9 mouse cellular contexts compared by ENCODE assay signal in genomic region chr8:122460524-122461472, GRCm38 (mm10). TPM values are rescaled to one million over a fixed set of nuclear protein-coding genes. Genes with fewer than 3 reads are reported as not detected.
DNase-seq lines count a peak whose midpoint lies in the region; ATAC-seq and TF ChIP-seq lines count a peak whose summit lies in the region.
"Had no signal": no experiment of that assay in that cellular context is flagged by ENCODE, and none has a peak within 500 bp of the region (broad histone marks: within the 10 kb centered on the region; RNA-seq: fewer than 3 reads in every experiment).

Snai3 (minus strand) TSS chr8:122460733.

- 6% methylated on average over 56 of the region's 56 CpGs for WGBS in bone marrow, adult 2 months
- WGBS in forebrain, embryonic 11.5 days = 3% methylated on average over 53 of the region's 56 CpGs
- WGBS in hindbrain, embryonic 13.5 days = 3% methylated on average over 56 of the region's 56 CpGs
- WGBS in midbrain, postnatal 0 days = 4% methylated on average over 56 of the region's 56 CpGs

- H3K4me2 ChIP-seq in CH12.LX (ENCODE audit: insufficient read depth, low read depth, poor library complexity, severe bottlenecking) = peak within 1 kb of the TSS; percentile 89
- H3K4me2 ChIP-seq in forebrain, embryonic 11.5 days (ENCODE audit: low read depth, low read length, severe bottlenecking) = peak within 1 kb of the TSS; percentile 50
- peak within 1 kb of the TSS; percentile 70 for H3K4me2 ChIP-seq in hindbrain, embryonic 13.5 days
- H3K4me2 ChIP-seq in midbrain, postnatal 0 days (ENCODE audit: low read depth, low read length, poor library complexity, severe bottlenecking) = peak within 1 kb of the TSS; percentile 87

- peak; percentile 32; the same call in 1 of the 2 replicates for TF ChIP-seq POLR2A in CH12.LX (IDR thresholded peaks at IDR 0.05; ENCODE audit: low read depth, low read length)
- peak; percentile 6; the same call in 1 of the 2 replicates for TF ChIP-seq POLR2A in bone marrow, adult 2 months (IDR thresholded peaks at IDR 0.05; ENCODE audit: borderline replicate concordance, control insufficient read depth, low read depth, low read length)

- TF ChIP-seq CTCF in CH12.LX (conservative IDR thresholded peaks at IDR 0.05 in 1 of 2, IDR thresholded peaks at IDR 0.05 in 1 of 2; ENCODE audit: low read depth in 2 of 2, low read length in 2 of 2) = no peak
- no peak for TF ChIP-seq CTCF in bone marrow, adult 2 months (IDR thresholded peaks at IDR 0.05; ENCODE audit: control insufficient read depth, insufficient read depth, low read length)
- no peak for TF ChIP-seq CTCF in midbrain, postnatal 0 days (IDR thresholded peaks at IDR 0.05)

- peak within 1 kb of the TSS; percentile 13 to 40 (median 28) for H3K4me3 ChIP-seq in CH12.LX (replicated peaks in 1 of 3; ENCODE audit: low read depth in 2 of 3, low read length in 2 of 3, poor library complexity in 1 of 3)
- H3K4me3 ChIP-seq in bone marrow, adult 2 months (replicated peaks; ENCODE audit: control insufficient read depth, low read depth, low read length) = peak within 1 kb of the TSS; percentile 11
- peak within 1 kb of the TSS; percentile 24 for H3K4me3 ChIP-seq in forebrain, embryonic 11.5 days (ENCODE audit: low read depth, low read length)
- peak within 1 kb of the TSS; percentile 38 for H3K4me3 ChIP-seq in hindbrain, embryonic 13.5 days
- peak within 1 kb of the TSS; percentile 40 for H3K4me3 ChIP-seq in midbrain, postnatal 0 days (ENCODE audit: low read depth, low read length)

- peaks cover 3% of the 10 kb centered on the region for H3K9me3 ChIP-seq in CH12.LX (replicated peaks; ENCODE audit: low read length)
- no peaks in the 10 kb centered on the region for H3K9me3 ChIP-seq in forebrain, embryonic 11.5 days (ENCODE audit: control insufficient read depth, low read length)
- H3K9me3 ChIP-seq in hindbrain, embryonic 13.5 days = no peaks in the 10 kb centered on the region
- H3K9me3 ChIP-seq in midbrain, postnatal 0 days (ENCODE audit: low read length) = no peaks in the 10 kb centered on the region

- H3K27me3 ChIP-seq in CH12.LX (replicated peaks) = peaks cover 45% of the 10 kb centered on the region
- peaks cover 29% of the 10 kb centered on the region for H3K27me3 ChIP-seq in forebrain, embryonic 11.5 days (ENCODE audit: control insufficient read depth, insufficient read depth, low read length)
- H3K27me3 ChIP-seq in hindbrain, embryonic 13.5 days = peaks cover 84% of the 10 kb centered on the region
- H3K27me3 ChIP-seq in midbrain, postnatal 0 days (ENCODE audit: insufficient read depth, low read length) = peaks cover 38% of the 10 kb centered on the region

- peaks cover 9 to 48% of the 10 kb centered on the region in 2 experiments for H3K4me1 ChIP-seq in CH12.LX (ENCODE audit: control insufficient read depth in 1 of 2, insufficient read depth in 2 of 2)
- peaks cover 6% of the 10 kb centered on the region; the same call in 1 of the 2 replicates for H3K4me1 ChIP-seq in bone marrow, adult 2 months (ENCODE audit: control insufficient read depth, insufficient read depth, low read length)
- H3K4me1 ChIP-seq in forebrain, embryonic 11.5 days (replicated peaks; ENCODE audit: control insufficient read depth, insufficient read depth, low read length) = peaks cover 7% of the 10 kb centered on the region
- peaks cover 15% of the 10 kb centered on the region for H3K4me1 ChIP-seq in hindbrain, embryonic 13.5 days (replicated peaks)
- peaks cover 6% of the 10 kb centered on the region; the same call in 1 of the 2 replicates for H3K4me1 ChIP-seq in midbrain, postnatal 0 days (ENCODE audit: insufficient read depth, low read length)

- H3K36me3 ChIP-seq in CH12.LX (replicated peaks in 1 of 2; ENCODE audit: control insufficient read depth in 1 of 2, insufficient read depth in 1 of 2, low read length in 1 of 2) = peaks cover 0 to 11% of the 10 kb centered on the region in 2 experiments
- H3K36me3 ChIP-seq in forebrain, embryonic 11.5 days (ENCODE audit: control insufficient read depth, insufficient read depth, low read length) = no peaks in the 10 kb centered on the region
- peaks cover 7% of the 10 kb centered on the region for H3K36me3 ChIP-seq in hindbrain, embryonic 13.5 days
- H3K36me3 ChIP-seq in midbrain, postnatal 0 days (ENCODE audit: insufficient read depth, low read length) = peaks cover 7% of the 10 kb centered on the region

- dilution Hi-C loops in CH12.LX (cut with MboI; ENCODE audit: extremely low pct_ligation_motif_present, extremely low pct_unique_long_range_greater_than_20kb, low sequenced_read_pairs) = no loop called here

- H3K79me2 ChIP-seq in CH12.LX (replicated peaks; ENCODE audit: control insufficient read depth, extremely low read depth, insufficient read depth, poor library complexity, severe bottlenecking) = no peaks in the 10 kb centered on the region

- no peak within 1 kb of the TSS for H3K9ac ChIP-seq in CH12.LX (ENCODE audit: insufficient read depth, low read depth)
- H3K9ac ChIP-seq in forebrain, embryonic 11.5 days (ENCODE audit: low read length) = peak within 1 kb of the TSS; percentile 43
- H3K9ac ChIP-seq in hindbrain, embryonic 13.5 days = peak within 1 kb of the TSS; percentile 63
- peak within 1 kb of the TSS; percentile 39; the same call in 1 of the 2 replicates for H3K9ac ChIP-seq in midbrain, postnatal 0 days (replicated peaks; ENCODE audit: low read length, poor library complexity, severe bottlenecking)

- TF ChIP-seq RAD21 in CH12.LX (IDR thresholded peaks at IDR 0.05; ENCODE audit: low read depth, low read length) = no peak; the same call in 1 of the 2 replicates

- in situ Hi-C loops in CH12.LX (cut with MboI; ENCODE audit: low pct_ligation_motif_present, low pct_unique_long_range_greater_than_20kb, low sequenced_read_pairs) = no loop called here

- TF ChIP-seq EP300 in CH12.LX (IDR thresholded peaks at IDR 0.05; ENCODE audit: low read length) = no peak

- H3K27ac ChIP-seq in CH12.LX (ENCODE audit: insufficient read depth, low read depth) = no peak within 1 kb of the TSS
- no peak within 1 kb of the TSS for H3K27ac ChIP-seq in bone marrow, adult 2 months (ENCODE audit: control insufficient read depth, insufficient read depth, low read depth, low read length, poor library complexity)
- no peak within 1 kb of the TSS for H3K27ac ChIP-seq in forebrain, embryonic 11.5 days (ENCODE audit: low read depth, low read length)
- no peak within 1 kb of the TSS for H3K27ac ChIP-seq in hindbrain, embryonic 13.5 days
- no peak within 1 kb of the TSS for H3K27ac ChIP-seq in midbrain, postnatal 0 days (ENCODE audit: low read depth, low read length)
- H3K27ac ChIP-seq: macrophage had no signal

- DNase-seq in CH12.LX (ENCODE audit: extremely low read depth) (peak; percentile 44), liver (peak; percentile 69)
- DNase-seq in forebrain, embryonic 11.5 days (ENCODE audit: low spot score) = peak; percentile 69
- peak; percentile 6 for DNase-seq in midbrain, postnatal 0 days (ENCODE audit: low spot score)
- peak; percentile 83 for DNase-seq in testis, postnatal 14 days (ENCODE audit: low spot score)
- DNase-seq in frontal cortex, postnatal 14 days (ENCODE audit: low spot score in 2 of 2) = no peak

- peak; percentile 73 for ATAC-seq in forebrain, embryonic 11.5 days (replicated peaks; ENCODE audit: low FRiP score)
- ATAC-seq in hindbrain, embryonic 13.5 days (ENCODE audit: low FRiP score) = 0 out of 2 replicates have a peak, but pooled peaks have one; percentile 49
- peak; percentile 45; the same call in 1 of the 2 replicates for ATAC-seq in midbrain, postnatal 0 days (ENCODE audit: low FRiP score)

TF ChIP-seq in CH12.LX, 34 proteins besides CTCF, POLR2A, EP300 and RAD21:
- TF ChIP-seq MEF2A (IDR thresholded peaks at IDR 0.05; ENCODE audit: borderline replicate concordance, low read depth, low read length) (no peak), ZMIZ1 (IDR thresholded peaks at IDR 0.05; ENCODE audit: low read depth, low read length) (no peak), SIN3A (IDR thresholded peaks at IDR 0.05; ENCODE audit: low read length) (0 out of 2 replicates have a peak, but pooled peaks have one; percentile 54), CHD1 (IDR thresholded peaks at IDR 0.05; ENCODE audit: low read depth, low read length) (no peak), BHLHE40 (IDR thresholded peaks at IDR 0.05; ENCODE audit: low read depth, low read length) (peak; percentile 47), MXI1 (IDR thresholded peaks at IDR 0.05; ENCODE audit: low read depth, low read length) (peak; percentile 40; the same call in 1 of the 2 replicates), CHD2 (IDR thresholded peaks at IDR 0.05; ENCODE audit: low read length) (no peak), NRF1 (IDR thresholded peaks at IDR 0.05; ENCODE audit: low read depth, low read length) (peak; percentile 47; the same call in 1 of the 2 replicates), TCF12 (IDR thresholded peaks at IDR 0.05; ENCODE audit: low read depth, low read length) (peak; percentile 51; the same call in 1 of the 2 replicates), NELFE (IDR thresholded peaks at IDR 0.05; ENCODE audit: low read depth, low read length) (no peak), ZNF384 (IDR thresholded peaks at IDR 0.05; ENCODE audit: low read depth, low read length) (no peak), ZKSCAN1 (IDR thresholded peaks at IDR 0.05; ENCODE audit: borderline replicate concordance, low read depth, low read length) (no peak), TBP (conservative IDR thresholded peaks at IDR 0.05; ENCODE audit: low read depth, low read length) (no peak), ZC3H11A (IDR thresholded peaks at IDR 0.05; ENCODE audit: low read depth, low read length) (no peak), ETS1 (conservative IDR thresholded peaks at IDR 0.05; ENCODE audit: low read depth, low read length) (no peak), IRF4 (IDR thresholded peaks at IDR 0.05; ENCODE audit: low read depth, low read length) (no peak), MYC (IDR thresholded peaks at IDR 0.05; ENCODE audit: low read depth, low read length) (no peak), PAX5 (IDR thresholded peaks at IDR 0.05; ENCODE audit: low read length) (no peak)

RNA-seq across cellular contexts. Expression of gene Snai3, which starts in this region (rescaled TPM):
- total RNA-seq in CH12.LX (2012; rRNA removed) (0.47 and 1.0 TPM in 2 replicates), CH12.LX (2014; rRNA removed) (0.28 and 0.44 TPM in 2 replicates)
- 0.19 and 0.49 TPM in 2 replicates for polyA plus RNA-seq in CH12.LX (2012; ENCODE audit: insufficient read length, low read depth)
- polyA plus RNA-seq in bone marrow, adult 2 months (2011; ENCODE audit: insufficient read depth, insufficient read length, low replicate concordance, missing spikeins) = 2.2 TPM in 1 of 2 replicates, not detected in the other
- polyA plus RNA-seq in forebrain, embryonic 11.5 days (2014; fragmentation: Nextera tagmentation; extraction: Ambion mirVana) = 0.37 TPM in 1 of 2 replicates, not detected in the other
- polyA plus RNA-seq in hindbrain, embryonic 13.5 days (2015; fragmentation: Nextera tagmentation; extraction: Ambion mirVana) = not detected in 2 replicates
- not detected in 2 replicates for total RNA-seq in midbrain, postnatal 0 days (2014; rRNA removed)
- polyA plus RNA-seq in midbrain, postnatal 0 days (2015; fragmentation: Nextera tagmentation; extraction: Ambion mirVana) = not detected in 2 replicates
- polyA plus RNA-seq: macrophage had no signal

Comparison
In these comparisons a context has a peak if more than half of its experiments do, and no peak if none do; other contexts are left out.
1. Peak in DNase-seq, ATAC-seq, H3K4me3 ChIP-seq, H3K9ac ChIP-seq and H3K4me2 ChIP-seq in forebrain, embryonic 11.5 days; RNA of the gene not detected or under 1 TPM.
2. Peak in ATAC-seq, H3K4me3 ChIP-seq, H3K9ac ChIP-seq and H3K4me2 ChIP-seq in hindbrain, embryonic 13.5 days; RNA of the gene not detected or under 1 TPM.
3. Peak in DNase-seq, ATAC-seq, H3K4me3 ChIP-seq, H3K9ac ChIP-seq and H3K4me2 ChIP-seq in midbrain, postnatal 0 days; RNA of the gene not detected or under 1 TPM.
4. DNase-seq: peak in CH12.LX (single experiment), liver (single experiment) and testis, postnatal 14 days (single experiment); none in frontal cortex, postnatal 14 days (0 of 2).
5. Peak in every context shown above with its lines, with median percentiles within 50 percentile points of each other: H3K4me2 ChIP-seq, H3K4me3 ChIP-seq and ATAC-seq.